Mouse (Mus musculus): ENCODE results near the gene Foxo3. TPM values are rescaled to one million over a fixed set of nuclear protein-coding genes. Genes with fewer than 3 reads are reported as not detected.

Foxo3 gene
- total and polyA plus RNA-seq, 3 experiments: 9.2 to 18.2 (median 12.6) TPM

GRCm38 (mm10) chr10:42273403-42273759, 3.2 kb downstream of the Foxo3 start:
- no peaks in the 10 kb centered on the region for H3K27me3 ChIP-seq (replicated peaks)
- dilution Hi-C loops (cut with MboI; ENCODE audit: extremely low pct_ligation_motif_present, extremely low pct_unique_long_range_greater_than_20kb, low sequenced_read_pairs): no loop called here
- H3K27ac ChIP-seq (ENCODE audit: insufficient read depth, low read depth): peak overlapping the region; percentile 55
- peaks cover 10 to 27% of the 10 kb centered on the region in 2 experiments for H3K36me3 ChIP-seq (replicated peaks in 1 of 2; ENCODE audit: control insufficient read depth in 1 of 2, insufficient read depth in 1 of 2, low read length in 1 of 2)
- H3K4me1 ChIP-seq (ENCODE audit: control insufficient read depth in 1 of 2, insufficient read depth in 2 of 2): peaks cover 8 to 58% of the 10 kb centered on the region in 2 experiments
- H3K79me2 ChIP-seq (replicated peaks; ENCODE audit: control insufficient read depth, extremely low read depth, insufficient read depth, poor library complexity, severe bottlenecking): peaks cover 40% of the 10 kb centered on the region
- peaks cover 12% of the 10 kb centered on the region for H3K9me3 ChIP-seq (replicated peaks; ENCODE audit: low read length)
- peak overlapping the region; percentile 22 to 35 (median 30) for H3K4me3 ChIP-seq (replicated peaks in 1 of 3; ENCODE audit: low read depth in 2 of 3, low read length in 2 of 3, poor library complexity in 1 of 3)
- peak overlapping the region; percentile 28; the same call in 1 of the 2 replicates for H3K9ac ChIP-seq (ENCODE audit: insufficient read depth, low read depth)
- no peak for TF ChIP-seq GABPA (IDR thresholded peaks at IDR 0.05; ENCODE audit: insufficient replicate concordance, low read depth, low read length)
- no peak for TF ChIP-seq SIN3A (IDR thresholded peaks at IDR 0.05; ENCODE audit: low read length)
- TF ChIP-seq SMC3 (IDR thresholded peaks at IDR 0.05; ENCODE audit: low read depth, low read length): no peak
- no peak for TF ChIP-seq JUND (conservative IDR thresholded peaks at IDR 0.05; ENCODE audit: low read depth, low read length)
- no peak for DNase-seq (ENCODE audit: extremely low read depth)
- peak overlapping the region; percentile 81 for H3K4me2 ChIP-seq (ENCODE audit: insufficient read depth, low read depth, poor library complexity, severe bottlenecking)
- in situ Hi-C loops (cut with MboI; ENCODE audit: low pct_ligation_motif_present, low pct_unique_long_range_greater_than_20kb, low sequenced_read_pairs): no loop called here

- no peak overlapping the region for H3K4me3 ChIP-seq (replicated peaks in 1 of 3; ENCODE audit: low read depth in 2 of 3, low read length in 2 of 3, poor library complexity in 1 of 3)
- dilution Hi-C loops (cut with MboI; ENCODE audit: extremely low pct_ligation_motif_present, extremely low pct_unique_long_range_greater_than_20kb, low sequenced_read_pairs) (no loop called here), in situ Hi-C loops (cut with MboI; ENCODE audit: low pct_ligation_motif_present, low pct_unique_long_range_greater_than_20kb, low sequenced_read_pairs) (no loop called here)
- H3K4me1 ChIP-seq (ENCODE audit: control insufficient read depth in 1 of 2, insufficient read depth in 2 of 2): peaks cover 9 to 60% of the 10 kb centered on the region in 2 experiments
- H3K36me3 ChIP-seq (replicated peaks in 1 of 2; ENCODE audit: control insufficient read depth in 1 of 2, insufficient read depth in 1 of 2, low read length in 1 of 2): peaks cover 19 to 44% of the 10 kb centered on the region in 2 experiments
- TF ChIP-seq POLR2AphosphoS2 (IDR thresholded peaks at IDR 0.05; ENCODE audit: low read depth, low read length): no peak
- TF ChIP-seq MXI1 (IDR thresholded peaks at IDR 0.05; ENCODE audit: low read depth, low read length): peak; percentile 12; the same call in 1 of the 2 replicates
- no peak for TF ChIP-seq MAZ (IDR thresholded peaks at IDR 0.05; ENCODE audit: low read depth, low read length)
- no peak for TF ChIP-seq NRF1 (IDR thresholded peaks at IDR 0.05; ENCODE audit: low read depth, low read length)
- no peak for TF ChIP-seq GABPA (IDR thresholded peaks at IDR 0.05; ENCODE audit: insufficient replicate concordance, low read depth, low read length)
- TF ChIP-seq TCF12 (IDR thresholded peaks at IDR 0.05; ENCODE audit: low read depth, low read length): no peak
- TF ChIP-seq MYC (IDR thresholded peaks at IDR 0.05; ENCODE audit: low read depth, low read length): no peak
- TF ChIP-seq JUN (IDR thresholded peaks at IDR 0.05; ENCODE audit: insufficient read depth, low read depth, low read length): no peak
- no peak for TF ChIP-seq USF1 (IDR thresholded peaks at IDR 0.05; ENCODE audit: low read depth, low read length)
- TF ChIP-seq EP300 (IDR thresholded peaks at IDR 0.05; ENCODE audit: low read length): no peak
- TF ChIP-seq UBTF (IDR thresholded peaks at IDR 0.05; ENCODE audit: low read depth, low read length): no peak
- TF ChIP-seq CHD2 (IDR thresholded peaks at IDR 0.05; ENCODE audit: low read length): 0 out of 2 replicates have a peak, but pooled peaks have one; percentile 49
- TF ChIP-seq E2F4 (IDR thresholded peaks at IDR 0.05; ENCODE audit: insufficient replicate concordance, low read depth, low read length): no peak
- no peak for TF ChIP-seq RCOR1 (conservative IDR thresholded peaks at IDR 0.05; ENCODE audit: low read depth, low read length)
- no peak for TF ChIP-seq ZKSCAN1 (IDR thresholded peaks at IDR 0.05; ENCODE audit: borderline replicate concordance, low read depth, low read length)
- no peak for TF ChIP-seq CHD1 (IDR thresholded peaks at IDR 0.05; ENCODE audit: low read depth, low read length)
- H3K79me2 ChIP-seq (replicated peaks; ENCODE audit: control insufficient read depth, extremely low read depth, insufficient read depth, poor library complexity, severe bottlenecking): peaks cover 45% of the 10 kb centered on the region
- no peaks in the 10 kb centered on the region for H3K27me3 ChIP-seq (replicated peaks)
- DNase-seq (ENCODE audit: extremely low read depth): no peak
- peak overlapping the region; percentile 62 for H3K4me2 ChIP-seq (ENCODE audit: insufficient read depth, low read depth, poor library complexity, severe bottlenecking)
- H3K9ac ChIP-seq (ENCODE audit: insufficient read depth, low read depth): peak overlapping the region; percentile 41
- peaks cover 10% of the 10 kb centered on the region for H3K9me3 ChIP-seq (replicated peaks; ENCODE audit: low read length)
- peak overlapping the region; percentile 73 for H3K27ac ChIP-seq (ENCODE audit: insufficient read depth, low read depth)
Measured at GRCm38 (mm10) chr10:42271454-42272230, 4.9 kb downstream of the Foxo3 start.
